Mouse (Mus musculus): ENCODE data around the gene Plcb4. TPM values are rescaled to one million over a fixed set of nuclear protein-coding genes. Genes with fewer than 3 reads are reported as not detected.
"Not testable (repeated sequence)": the region's sequence is repeated elsewhere in the genome, so short reads cannot be mapped to it uniquely, and the experiment has no call there.

Plcb4 gene
- polyA plus RNA-seq, 1 experiment from 2014 or later: 16.7 TPM

GRCm38 (mm10) chr2:135975978-135976377 lies 317.2 kb downstream of the Plcb4 start:
- 95% methylated on average over 9 of the region's 9 CpGs for WGBS
- Histone ChIP-seq H3K36me3 (ENCODE audit: control insufficient read depth, insufficient read depth, low read length) (no peaks in the 10 kb centered on the region), H3K27me3 (ENCODE audit: control insufficient read depth, insufficient read depth, low read length) (no peaks in the 10 kb centered on the region), H3K9ac (ENCODE audit: low read length) (no peak overlapping the region), H3K4me2 (ENCODE audit: low read depth) (no peak overlapping the region), H3K27ac (ENCODE audit: low read depth, low read length) (no peak overlapping the region), H3K4me3 (ENCODE audit: low read depth, low read length) (no peak overlapping the region), H3K9me3 (ENCODE audit: control insufficient read depth, low read length) (no peaks in the 10 kb centered on the region), H3K4me1 (ENCODE audit: control insufficient read depth, insufficient read depth, low read length) (no peaks in the 10 kb centered on the region)
- DNase-seq (ENCODE audit: low spot score) (no peak), ATAC-seq (ENCODE audit: insufficient read depth, low FRiP score, low TSS enrichment) (no peak)

GRCm38 (mm10) chr2:135978790-135979189 lies 320.0 kb downstream of the Plcb4 start:
- DNase-seq (ENCODE audit: low spot score) (no peak), ATAC-seq (ENCODE audit: insufficient read depth, low FRiP score, low TSS enrichment) (no peak)
- H3K36me3 ChIP-seq (ENCODE audit: control insufficient read depth, insufficient read depth, low read length): no peaks in the 10 kb centered on the region
- H3K4me2 ChIP-seq (ENCODE audit: low read depth): no peak overlapping the region
- H3K27me3 ChIP-seq (ENCODE audit: control insufficient read depth, insufficient read depth, low read length): no peaks in the 10 kb centered on the region
- 61% methylated on average over 5 of the region's 5 CpGs for WGBS
- H3K4me1 ChIP-seq (ENCODE audit: control insufficient read depth, insufficient read depth, low read length): no peaks in the 10 kb centered on the region
- H3K27ac ChIP-seq (ENCODE audit: low read depth, low read length): no peak overlapping the region
- no peak overlapping the region for H3K4me3 ChIP-seq (ENCODE audit: low read depth, low read length)
- no peak overlapping the region for H3K9ac ChIP-seq (ENCODE audit: low read length)
- H3K9me3 ChIP-seq (ENCODE audit: control insufficient read depth, low read length): no peaks in the 10 kb centered on the region

GRCm38 (mm10) chr2:135980428-135980827 lies 321.6 kb downstream of the Plcb4 start:
- 59% methylated on average over 1 of the region's 1 CpGs for WGBS

GRCm38 (mm10) chr2:135983972-135984371 lies 325.2 kb downstream of the Plcb4 start:
- no peaks in the 10 kb centered on the region for H3K36me3 ChIP-seq (ENCODE audit: control insufficient read depth, insufficient read depth, low read length)
- H3K9ac ChIP-seq (ENCODE audit: low read length): no peak overlapping the region
- no peak for ATAC-seq (ENCODE audit: insufficient read depth, low FRiP score, low TSS enrichment)
- H3K4me1 ChIP-seq (ENCODE audit: control insufficient read depth, insufficient read depth, low read length): no peaks in the 10 kb centered on the region
- H3K4me3 ChIP-seq (ENCODE audit: low read depth, low read length): no peak overlapping the region
- H3K9me3 ChIP-seq (ENCODE audit: control insufficient read depth, low read length): no peaks in the 10 kb centered on the region
- no peak overlapping the region for H3K27ac ChIP-seq (ENCODE audit: low read depth, low read length)
- no peak for DNase-seq (ENCODE audit: low spot score)
- H3K27me3 ChIP-seq (ENCODE audit: control insufficient read depth, insufficient read depth, low read length): no peaks in the 10 kb centered on the region
- 86% methylated on average over 4 of the region's 4 CpGs for WGBS
- H3K4me2 ChIP-seq (ENCODE audit: low read depth): no peak overlapping the region

More at GRCm38 (mm10) chr2:135980428-135980827, 321.6 kb downstream of the Plcb4 start:
- Histone ChIP-seq H3K9ac (ENCODE audit: low read length) (no peak overlapping the region), H3K4me2 (ENCODE audit: low read depth) (no peak overlapping the region), H3K9me3 (ENCODE audit: control insufficient read depth, low read length) (no peaks in the 10 kb centered on the region), H3K27ac (ENCODE audit: low read depth, low read length) (no peak overlapping the region), H3K36me3 (ENCODE audit: control insufficient read depth, insufficient read depth, low read length) (no peaks in the 10 kb centered on the region), H3K4me3 (ENCODE audit: low read depth, low read length) (no peak overlapping the region), H3K27me3 (ENCODE audit: control insufficient read depth, insufficient read depth, low read length) (no peaks in the 10 kb centered on the region), H3K4me1 (ENCODE audit: control insufficient read depth, insufficient read depth, low read length) (no peaks in the 10 kb centered on the region)
- ATAC-seq (ENCODE audit: insufficient read depth, low FRiP score, low TSS enrichment): no peak
- no peak for DNase-seq (ENCODE audit: low spot score)

- Histone ChIP-seq H3K4me2 (ENCODE audit: low read depth) (no peak overlapping the region), H3K4me3 (ENCODE audit: low read depth, low read length) (no peak overlapping the region), H3K9me3 (ENCODE audit: control insufficient read depth, low read length) (no peaks in the 10 kb centered on the region), H3K27ac (ENCODE audit: low read depth, low read length) (no peak overlapping the region), H3K27me3 (ENCODE audit: control insufficient read depth, insufficient read depth, low read length) (no peaks in the 10 kb centered on the region), H3K9ac (ENCODE audit: low read length) (no peak overlapping the region), H3K4me1 (ENCODE audit: control insufficient read depth, insufficient read depth, low read length) (no peaks in the 10 kb centered on the region), H3K36me3 (ENCODE audit: control insufficient read depth, insufficient read depth, low read length) (no peaks in the 10 kb centered on the region)
- DNase-seq (ENCODE audit: low spot score): no peak
- WGBS: 88% methylated on average over 15 of the region's 15 CpGs
- no peak for ATAC-seq (ENCODE audit: insufficient read depth, low FRiP score, low TSS enrichment)
Observed at GRCm38 (mm10) chr2:135985536-135986265, 326.9 kb downstream of the Plcb4 start.

- H3K9me3 ChIP-seq (ENCODE audit: control insufficient read depth, low read length); H3K27me3 ChIP-seq (ENCODE audit: control insufficient read depth, insufficient read depth, low read length); H3K9ac ChIP-seq (ENCODE audit: low read length); H3K36me3 ChIP-seq (ENCODE audit: control insufficient read depth, insufficient read depth, low read length); DNase-seq (ENCODE audit: low spot score); H3K4me1 ChIP-seq (ENCODE audit: control insufficient read depth, insufficient read depth, low read length); H3K4me2 ChIP-seq (ENCODE audit: low read depth); H3K4me3 ChIP-seq (ENCODE audit: low read depth, low read length); ATAC-seq (ENCODE audit: insufficient read depth, low FRiP score, low TSS enrichment); H3K27ac ChIP-seq (ENCODE audit: low read depth, low read length): not testable (repeated sequence)
Observed at GRCm38 (mm10) chr2:135988475-135988874, 329.7 kb downstream of the Plcb4 start.

GRCm38 (mm10) chr2:135990686-135991085 lies 331.9 kb downstream of the Plcb4 start:
- H3K27me3 ChIP-seq (ENCODE audit: control insufficient read depth, insufficient read depth, low read length); DNase-seq (ENCODE audit: low spot score); H3K4me3 ChIP-seq (ENCODE audit: low read depth, low read length); H3K36me3 ChIP-seq (ENCODE audit: control insufficient read depth, insufficient read depth, low read length); ATAC-seq (ENCODE audit: insufficient read depth, low FRiP score, low TSS enrichment); H3K9ac ChIP-seq (ENCODE audit: low read length); H3K4me2 ChIP-seq (ENCODE audit: low read depth); H3K9me3 ChIP-seq (ENCODE audit: control insufficient read depth, low read length); H3K27ac ChIP-seq (ENCODE audit: low read depth, low read length); H3K4me1 ChIP-seq (ENCODE audit: control insufficient read depth, insufficient read depth, low read length): not testable (repeated sequence)
- 78% methylated on average over 6 of the region's 10 CpGs for WGBS

- Histone ChIP-seq H3K9ac (ENCODE audit: low read length) (no peak overlapping the region), H3K27ac (ENCODE audit: low read depth, low read length) (no peak overlapping the region), H3K9me3 (ENCODE audit: control insufficient read depth, low read length) (no peaks in the 10 kb centered on the region), H3K4me2 (ENCODE audit: low read depth) (no peak overlapping the region), H3K27me3 (ENCODE audit: control insufficient read depth, insufficient read depth, low read length) (no peaks in the 10 kb centered on the region), H3K4me1 (ENCODE audit: control insufficient read depth, insufficient read depth, low read length) (no peaks in the 10 kb centered on the region), H3K4me3 (ENCODE audit: low read depth, low read length) (no peak overlapping the region), H3K36me3 (ENCODE audit: control insufficient read depth, insufficient read depth, low read length) (no peaks in the 10 kb centered on the region)
- 89% methylated on average over 11 of the region's 11 CpGs for WGBS
- ATAC-seq (ENCODE audit: insufficient read depth, low FRiP score, low TSS enrichment) (no peak), DNase-seq (ENCODE audit: low spot score) (no peak)
Observed at GRCm38 (mm10) chr2:135993314-135993713, 334.5 kb downstream of the Plcb4 start.

GRCm38 (mm10) chr2:135995196-135995595 lies 336.4 kb downstream of the Plcb4 start:
- Histone ChIP-seq H3K9me3 (ENCODE audit: control insufficient read depth, low read length) (no peaks in the 10 kb centered on the region), H3K36me3 (ENCODE audit: control insufficient read depth, insufficient read depth, low read length) (no peaks in the 10 kb centered on the region), H3K9ac (ENCODE audit: low read length) (no peak overlapping the region), H3K4me3 (ENCODE audit: low read depth, low read length) (no peak overlapping the region), H3K4me1 (ENCODE audit: control insufficient read depth, insufficient read depth, low read length) (no peaks in the 10 kb centered on the region), H3K4me2 (ENCODE audit: low read depth) (no peak overlapping the region), H3K27me3 (ENCODE audit: control insufficient read depth, insufficient read depth, low read length) (no peaks in the 10 kb centered on the region), H3K27ac (ENCODE audit: low read depth, low read length) (no peak overlapping the region)
- ATAC-seq (ENCODE audit: insufficient read depth, low FRiP score, low TSS enrichment): no peak
- WGBS: 87% methylated on average over 4 of the region's 4 CpGs
- DNase-seq (ENCODE audit: low spot score): no peak

All from neural tube, embryonic 11.5 days (tissue).